Mouse (Mus musculus): ENCODE results near the gene Yipf1. TPM values are rescaled to one million over a fixed set of nuclear protein-coding genes. Genes with fewer than 3 reads are reported as not detected.

The Yipf1 gene
- polyA plus RNA-seq, 1 experiment from 2014 or later = 55.1 TPM

- ATAC-seq (ENCODE audit: insufficient read depth) (no peak), DNase-seq (no peak)
- no peaks in the 10 kb centered on the region for H3K36me3 ChIP-seq (ENCODE audit: insufficient read depth)
- H3K4me2 ChIP-seq = no peak overlapping the region
- H3K4me1 ChIP-seq (ENCODE audit: insufficient read depth) = no peaks in the 10 kb centered on the region
- 89% methylated on average over 1 of the region's 1 CpGs for WGBS
- TF ChIP-seq CTCF (IDR thresholded peaks at IDR 0.05; ENCODE audit: low read depth) = no peak
- H3K27ac ChIP-seq (ENCODE audit: low read depth) = no peak overlapping the region
- H3K27me3 ChIP-seq (ENCODE audit: insufficient read depth, low read length) = no peaks in the 10 kb centered on the region
- no peak overlapping the region for H3K4me3 ChIP-seq (ENCODE audit: low read depth, low read length)
- no peak overlapping the region for H3K9ac ChIP-seq
- H3K9me3 ChIP-seq (ENCODE audit: low read depth, low read length) = no peaks in the 10 kb centered on the region
Measured at GRCm38 (mm10) chr4:107300902-107301555, 13.1 kb upstream of the Yipf1 start.

GRCm38 (mm10) chr4:107302221-107302620 lies 11.9 kb upstream of the Yipf1 start:
- H3K27ac ChIP-seq (ENCODE audit: low read depth) = no peak overlapping the region
- H3K4me1 ChIP-seq (ENCODE audit: insufficient read depth) = no peaks in the 10 kb centered on the region
- ATAC-seq (ENCODE audit: insufficient read depth) = no peak
- H3K27me3 ChIP-seq (ENCODE audit: insufficient read depth, low read length) = no peaks in the 10 kb centered on the region
- no peak overlapping the region for H3K4me2 ChIP-seq
- no peak overlapping the region for H3K9ac ChIP-seq
- no peak for TF ChIP-seq CTCF (IDR thresholded peaks at IDR 0.05; ENCODE audit: low read depth)
- no peak overlapping the region for H3K4me3 ChIP-seq (ENCODE audit: low read depth, low read length)
- H3K36me3 ChIP-seq (ENCODE audit: insufficient read depth) = no peaks in the 10 kb centered on the region
- no peak for DNase-seq
- WGBS = 78% methylated on average over 9 of the region's 9 CpGs
- no peaks in the 10 kb centered on the region for H3K9me3 ChIP-seq (ENCODE audit: low read depth, low read length)

- Histone ChIP-seq H3K4me3 (ENCODE audit: low read depth, low read length) (no peak overlapping the region), H3K36me3 (ENCODE audit: insufficient read depth) (no peaks in the 10 kb centered on the region), H3K27ac (ENCODE audit: low read depth) (no peak overlapping the region), H3K4me2 (no peak overlapping the region), H3K27me3 (ENCODE audit: insufficient read depth, low read length) (no peaks in the 10 kb centered on the region), H3K9me3 (ENCODE audit: low read depth, low read length) (no peaks in the 10 kb centered on the region), H3K9ac (no peak overlapping the region), H3K4me1 (ENCODE audit: insufficient read depth) (no peaks in the 10 kb centered on the region)
- DNase-seq (no peak), ATAC-seq (ENCODE audit: insufficient read depth) (no peak)
- WGBS = 68% methylated on average over 4 of the region's 4 CpGs
- no peak for TF ChIP-seq CTCF (IDR thresholded peaks at IDR 0.05; ENCODE audit: low read depth)
Measured at GRCm38 (mm10) chr4:107302832-107303231, 11.3 kb upstream of the Yipf1 start.

GRCm38 (mm10) chr4:107303531-107303930 lies 10.6 kb upstream of the Yipf1 start:
- Histone ChIP-seq H3K27ac (ENCODE audit: low read depth) (no peak overlapping the region), H3K27me3 (ENCODE audit: insufficient read depth, low read length) (no peaks in the 10 kb centered on the region), H3K9me3 (ENCODE audit: low read depth, low read length) (no peaks in the 10 kb centered on the region), H3K4me3 (ENCODE audit: low read depth, low read length) (no peak overlapping the region), H3K9ac (no peak overlapping the region), H3K4me2 (no peak overlapping the region), H3K36me3 (ENCODE audit: insufficient read depth) (no peaks in the 10 kb centered on the region), H3K4me1 (ENCODE audit: insufficient read depth) (no peaks in the 10 kb centered on the region)
- DNase-seq (no peak), ATAC-seq (ENCODE audit: insufficient read depth) (no peak)
- no peak for TF ChIP-seq CTCF (IDR thresholded peaks at IDR 0.05; ENCODE audit: low read depth)
- WGBS = 58% methylated on average over 3 of the region's 3 CpGs

GRCm38 (mm10) chr4:107306966-107307365 lies 7.2 kb upstream of the Yipf1 start, which contains the start of gene Dio1:
Dio1 (minus strand) TSS chr4:107307169.
- Histone ChIP-seq H3K9me3 (ENCODE audit: low read depth, low read length) (no peaks in the 10 kb centered on the region), H3K27me3 (ENCODE audit: insufficient read depth, low read length) (no peaks in the 10 kb centered on the region), H3K4me3 (ENCODE audit: low read depth, low read length) (no peak within 1 kb of the TSS), H3K36me3 (ENCODE audit: insufficient read depth) (no peaks in the 10 kb centered on the region), H3K4me2 (no peak within 1 kb of the TSS), H3K9ac (no peak within 1 kb of the TSS), H3K4me1 (ENCODE audit: insufficient read depth) (no peaks in the 10 kb centered on the region), H3K27ac (ENCODE audit: low read depth) (no peak within 1 kb of the TSS)
- DNase-seq = no peak
- no peak for ATAC-seq (ENCODE audit: insufficient read depth)
- WGBS = 33% methylated on average over 6 of the region's 6 CpGs
- TF ChIP-seq CTCF (IDR thresholded peaks at IDR 0.05; ENCODE audit: low read depth) = no peak

GRCm38 (mm10) chr4:107314479-107314805 lies 279 bp downstream of the Yipf1 start:
- H3K36me3 ChIP-seq (ENCODE audit: insufficient read depth) = peaks cover 4% of the 10 kb centered on the region; the same call in 1 of the 2 replicates
- peak overlapping the region; percentile 50 for H3K4me3 ChIP-seq (ENCODE audit: low read depth, low read length)
- H3K9ac ChIP-seq = peak overlapping the region; percentile 48
- no peaks in the 10 kb centered on the region for H3K9me3 ChIP-seq (ENCODE audit: low read depth, low read length)
- no peak for DNase-seq
- peak overlapping the region; percentile 74 for H3K4me2 ChIP-seq
- TF ChIP-seq CTCF (IDR thresholded peaks at IDR 0.05; ENCODE audit: low read depth) = no peak
- H3K27me3 ChIP-seq (ENCODE audit: insufficient read depth, low read length) = no peaks in the 10 kb centered on the region
- WGBS = 7% methylated on average over 7 of the region's 7 CpGs
- peaks cover 5% of the 10 kb centered on the region; the same call in 1 of the 2 replicates for H3K4me1 ChIP-seq (ENCODE audit: insufficient read depth)
- ATAC-seq (ENCODE audit: insufficient read depth) = no peak
- no peak overlapping the region for H3K27ac ChIP-seq (ENCODE audit: low read depth)

- ATAC-seq (ENCODE audit: insufficient read depth) = no peak
- H3K9ac ChIP-seq = no peak overlapping the region
- no peak for TF ChIP-seq CTCF (IDR thresholded peaks at IDR 0.05; ENCODE audit: low read depth)
- H3K4me3 ChIP-seq (ENCODE audit: low read depth, low read length) = no peak overlapping the region
- DNase-seq = no peak
- peaks cover 28% of the 10 kb centered on the region for H3K36me3 ChIP-seq (ENCODE audit: insufficient read depth)
- no peak overlapping the region for H3K4me2 ChIP-seq
- no peaks in the 10 kb centered on the region for H3K9me3 ChIP-seq (ENCODE audit: low read depth, low read length)
- no peak overlapping the region for H3K27ac ChIP-seq (ENCODE audit: low read depth)
- peaks cover 5% of the 10 kb centered on the region; the same call in 1 of the 2 replicates for H3K4me1 ChIP-seq (ENCODE audit: insufficient read depth)
- WGBS = 73% methylated on average over 8 of the region's 8 CpGs
- no peaks in the 10 kb centered on the region for H3K27me3 ChIP-seq (ENCODE audit: insufficient read depth, low read length)
Measured at GRCm38 (mm10) chr4:107318646-107319045, 4.5 kb downstream of the Yipf1 start.
